Mouse (Mus musculus) forebrain, postnatal 0 days (tissue): ENCODE data around the gene Ggnbp2. TPM values are rescaled to one million over a fixed set of nuclear protein-coding genes. Genes with fewer than 3 reads are reported as not detected.
"Not testable (repeated sequence)": the region's sequence is repeated elsewhere in the genome, so short reads cannot be mapped to it uniquely, and the experiment has no call there.

ENCODE experiments used
- ATAC-seq: fragments of 200-750 bp; cut with Nextera tagmentation; 2 replicates; pipeline ENCODE4 v1.8.0; 2017; ENCODE audit warnings: mild to moderate bottlenecking, moderate library complexity
- DNase-seq: peaks from one replicate; pipeline ENCODE4 v3.0.0-alpha.2; 2015
- H3K27ac ChIP-seq: fragments of 300-500 bp; sonication (generic); 2 replicates; pipeline ENCODE4 v1.5.1; 2014; ENCODE audit warnings: low read depth, mild to moderate bottlenecking, antibody characterized with exemption, low read length, moderate library complexity, mixed read lengths
- H3K27me3 ChIP-seq: fragments of 300-500 bp; sonication (generic); 2 replicates; pipeline ENCODE4 v1.6.1; 2014; ENCODE audit warnings: mild to moderate bottlenecking, low read length, mixed read lengths; ENCODE audit not compliant: insufficient read depth
- H3K36me3 ChIP-seq: fragments of 300-500 bp; sonication (generic); 2 replicates; pipeline ENCODE4 v1.6.1; 2014; ENCODE audit warnings: mild to moderate bottlenecking, moderate library complexity; ENCODE audit not compliant: insufficient read depth
- H3K4me1 ChIP-seq: fragments of 300-500 bp; sonication (generic); 2 replicates; pipeline ENCODE4 v1.6.1; 2014; ENCODE audit warnings: antibody characterized with exemption; ENCODE audit not compliant: insufficient read depth
- H3K4me2 ChIP-seq: fragments of 300-500 bp; sonication (generic); 2 replicates; pipeline ENCODE4 v1.6.1; 2014; ENCODE audit warnings: low read depth, mild to moderate bottlenecking, moderate library complexity
- H3K4me3 ChIP-seq: fragments of 300-500 bp; sonication (generic); 2 replicates; pipeline ENCODE4 v1.5.1; 2014; ENCODE audit warnings: low read depth, low read length, mixed read lengths
- H3K9ac ChIP-seq: fragments of 300-500 bp; sonication (generic); 2 replicates; pipeline ENCODE4 v1.6.1; 2014; ENCODE audit warnings: mild to moderate bottlenecking
- H3K9me3 ChIP-seq: fragments of 300-500 bp; sonication (generic); 2 replicates; pipeline ENCODE4 v1.6.1; 2016; ENCODE audit warnings: low read length
- CTCF ChIP-seq: sonication (generic); IDR thresholded peaks from 2 replicates; pipeline ENCODE4 v1.5.1; 2016; ENCODE audit warnings: antibody characterized with exemption, control low read depth, low read depth
- WGBS: fragments of 180-500 bp; shearing (Covaris S2); extraction: QIAGEN DNeasy Blood & Tissue Kit; methylation state at CpG from one replicate; pipeline ENCODE4 v1.1.7; 2014; 5-methylcytosine and 5-hydroxymethylcytosine counted together
- polyA plus RNA-seq: library from polyadenylated mRNA; unstranded; fragments of >200 nt; fragmentation: Nextera tagmentation; extraction: Ambion mirVana; gene quantifications from 2 replicates; pipeline ENCODE4 v1.2.1, GENCODE M21; 2015
- total RNA-seq: library from RNA; depleted of rRNA; stranded (reverse); fragments of >200 nt; gene quantifications from 2 replicates; pipeline ENCODE4 v1.2.3, GENCODE M21; 2014

Ggnbp2 gene
- total and polyA plus RNA-seq, 2 experiments from 2014 or later = 68.2 to 70.8 TPM

DNA sequence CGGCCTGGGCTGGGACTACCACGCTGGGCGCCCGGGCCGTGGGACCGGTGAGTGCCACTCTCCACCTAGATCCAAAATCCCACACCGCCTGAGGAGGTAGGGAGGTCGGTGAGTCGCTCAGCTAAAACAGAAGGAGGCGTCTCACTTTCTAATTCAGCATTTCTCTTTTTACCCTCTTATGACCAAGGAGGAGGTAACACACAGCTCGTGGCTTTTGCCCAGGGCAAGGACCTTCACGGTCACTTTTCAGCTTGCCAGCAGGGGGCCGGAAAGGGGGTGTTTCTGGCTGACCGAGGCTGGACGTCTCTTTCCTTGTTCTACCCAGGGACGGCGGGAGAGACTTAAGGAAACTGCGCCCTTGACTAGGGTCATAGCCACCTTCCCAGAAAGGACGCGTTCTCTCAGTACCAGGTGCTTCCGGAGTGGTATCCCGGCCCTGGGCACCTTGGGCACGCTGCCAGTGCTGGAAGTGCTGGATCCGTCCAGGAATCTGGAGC, 9.9 kb upstream of the Ggnbp2 start:
- ATAC-seq (no peak; the same call in 1 of the 2 replicates), DNase-seq (no peak)
- Histone ChIP-seq H3K27ac (peak overlapping the region; percentile 69), H3K9me3 (no peaks in the 10 kb centered on the region), H3K4me3 (peak overlapping the region; percentile 87), H3K4me1 (peaks cover 5% of the 10 kb centered on the region; the same call in 1 of the 2 replicates), H3K36me3 (peaks cover 21% of the 10 kb centered on the region; the same call in 1 of the 2 replicates), H3K4me2 (peak overlapping the region; percentile 90), H3K27me3 (no peaks in the 10 kb centered on the region), H3K9ac (peak overlapping the region; percentile 69)
- whole genome bisulfite sequencing = under 1% methylated on average over 24 of the region's 24 CpGs
- peak; percentile 40; the same call in 1 of the 2 replicates for TF ChIP-seq CTCF

DNA sequence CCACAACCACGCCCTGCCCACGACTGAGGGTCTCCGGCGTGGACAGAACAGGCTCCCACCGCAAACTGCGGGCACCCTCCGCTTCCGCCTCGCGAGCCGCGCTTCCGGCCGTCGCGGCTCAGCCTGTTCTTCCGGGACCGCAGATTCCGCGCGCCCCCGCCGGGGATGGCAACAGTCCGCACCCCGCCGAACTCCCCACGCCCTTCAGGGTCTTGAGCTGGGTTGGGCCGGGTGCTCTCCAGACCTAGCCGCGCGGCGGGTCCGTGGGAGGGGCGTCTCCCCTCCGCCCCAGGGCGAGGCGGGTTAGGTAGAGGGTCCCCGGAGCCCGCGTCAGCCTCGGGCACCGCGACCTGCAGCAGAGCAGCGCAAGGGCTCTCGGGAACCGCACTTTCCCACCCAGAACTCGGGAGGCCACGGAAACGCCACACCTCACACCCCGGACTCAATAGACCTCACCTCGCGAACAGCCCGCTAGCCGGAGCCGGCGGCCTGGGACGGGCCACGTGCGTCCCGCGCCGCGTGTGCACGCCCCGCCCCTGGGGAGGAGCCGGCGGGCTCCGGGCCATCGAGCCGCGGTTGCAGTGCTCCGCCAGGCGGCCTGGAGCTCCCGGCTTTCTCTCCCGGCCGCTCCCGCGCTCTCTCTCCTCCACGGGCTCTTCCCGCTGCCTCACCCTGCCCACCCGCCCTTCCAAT, 9.3 kb upstream of the Ggnbp2 start, which contains the start of the genes Myo19 and Pigw:
Myo19 (plus strand) TSS at position 377 of the 693 bp plus-strand sequence.
Pigw (minus strand) TSS at position 514 of the 693 bp plus-strand sequence.
- DNase-seq (peak; percentile 88), ATAC-seq (peak; percentile 99)
- TF ChIP-seq CTCF = no peak; the same call in 1 of the 2 replicates
- no peaks in the 10 kb centered on the region for H3K9me3 ChIP-seq
- H3K4me3 ChIP-seq = peak within 1 kb of the TSS; percentile 87
- H3K36me3 ChIP-seq = peaks cover 15% of the 10 kb centered on the region; the same call in 1 of the 2 replicates
- H3K27me3 ChIP-seq = no peaks in the 10 kb centered on the region
- H3K4me2 ChIP-seq = peak within 1 kb of the TSS; percentile 90
- 1% methylated on average over 77 of the region's 81 CpGs for WGBS
- H3K9ac ChIP-seq = peak within 1 kb of the TSS; percentile 69
- H3K4me1 ChIP-seq = peaks cover 5% of the 10 kb centered on the region; the same call in 1 of the 2 replicates
- peak within 1 kb of the TSS; percentile 69 for H3K27ac ChIP-seq

DNA sequence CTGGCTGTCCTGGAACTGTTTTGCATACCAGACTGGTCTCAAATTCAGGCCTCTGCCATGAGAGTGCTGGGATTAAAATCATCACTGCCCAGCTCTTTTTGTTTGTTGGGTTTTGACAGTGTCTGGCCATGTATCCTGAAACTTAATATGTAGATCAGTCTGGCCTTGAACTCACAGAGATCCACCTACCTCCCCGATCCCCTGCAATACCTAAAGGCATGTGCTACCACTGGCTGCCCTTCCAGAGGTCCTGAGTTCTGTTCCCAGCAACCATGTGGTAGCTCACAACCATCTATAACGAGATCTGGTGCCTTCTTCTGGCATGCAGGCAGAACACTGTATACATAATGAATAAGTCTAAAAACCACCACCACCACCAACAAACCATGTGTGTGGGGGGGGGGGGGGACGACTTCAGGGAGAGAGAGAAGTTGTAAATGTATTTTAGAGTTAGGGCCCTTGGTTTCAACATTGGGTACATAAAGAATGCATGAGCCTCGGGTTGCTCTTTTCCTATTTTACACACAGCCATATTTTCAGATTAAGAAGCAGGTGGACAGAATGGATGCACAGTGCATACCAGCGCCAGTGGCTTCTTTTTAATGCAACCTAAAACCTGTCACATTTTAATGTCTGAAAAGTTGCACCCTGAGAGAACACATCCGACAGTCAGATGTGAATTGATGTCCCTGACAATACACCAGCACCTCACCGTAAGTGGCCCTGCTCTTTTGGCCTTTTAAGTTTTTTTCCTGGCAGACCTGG, 8.6 kb upstream of the Ggnbp2 start:
- Histone ChIP-seq H3K27ac (0 out of 2 replicates have a peak overlapping the region, but pooled peaks have one; percentile 69), H3K9me3 (no peaks in the 10 kb centered on the region), H3K4me3 (peak overlapping the region; percentile 87), H3K36me3 (peaks cover 15% of the 10 kb centered on the region; the same call in 1 of the 2 replicates), H3K4me1 (peaks cover 5% of the 10 kb centered on the region; the same call in 1 of the 2 replicates), H3K27me3 (no peaks in the 10 kb centered on the region), H3K9ac (peak overlapping the region; percentile 69), H3K4me2 (peak overlapping the region; percentile 90)
- DNase-seq (no peak), ATAC-seq (no peak)
- WGBS = 19% methylated on average over 7 of the region's 7 CpGs
- no peak for TF ChIP-seq CTCF

DNA sequence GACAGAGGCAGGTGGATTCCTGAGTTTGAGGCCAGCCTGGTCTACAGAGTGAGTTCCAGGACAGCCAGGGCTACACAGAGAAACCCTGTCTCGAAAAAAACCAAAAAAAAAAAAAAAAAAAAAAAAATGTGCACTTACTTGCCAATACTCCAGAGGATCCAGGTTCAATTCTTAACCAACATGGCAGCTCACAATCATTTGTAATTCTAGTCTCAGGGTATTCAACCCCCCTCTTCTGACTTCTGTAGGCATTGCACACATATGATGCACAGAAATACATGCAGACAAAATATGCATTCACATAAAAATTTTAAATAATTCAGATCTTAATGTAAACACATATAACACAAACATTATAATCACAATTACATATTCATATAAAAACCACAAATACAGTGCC, 5.4 kb upstream of the Ggnbp2 start:
- not testable (repeated sequence) for H3K27ac ChIP-seq, H3K27me3 ChIP-seq, H3K9ac ChIP-seq, H3K4me1 ChIP-seq, ATAC-seq, H3K9me3 ChIP-seq, H3K4me3 ChIP-seq, H3K4me2 ChIP-seq, H3K36me3 ChIP-seq, DNase-seq
- WGBS = no CpG with 5 or more reads among the region's 1 CpGs

DNA sequence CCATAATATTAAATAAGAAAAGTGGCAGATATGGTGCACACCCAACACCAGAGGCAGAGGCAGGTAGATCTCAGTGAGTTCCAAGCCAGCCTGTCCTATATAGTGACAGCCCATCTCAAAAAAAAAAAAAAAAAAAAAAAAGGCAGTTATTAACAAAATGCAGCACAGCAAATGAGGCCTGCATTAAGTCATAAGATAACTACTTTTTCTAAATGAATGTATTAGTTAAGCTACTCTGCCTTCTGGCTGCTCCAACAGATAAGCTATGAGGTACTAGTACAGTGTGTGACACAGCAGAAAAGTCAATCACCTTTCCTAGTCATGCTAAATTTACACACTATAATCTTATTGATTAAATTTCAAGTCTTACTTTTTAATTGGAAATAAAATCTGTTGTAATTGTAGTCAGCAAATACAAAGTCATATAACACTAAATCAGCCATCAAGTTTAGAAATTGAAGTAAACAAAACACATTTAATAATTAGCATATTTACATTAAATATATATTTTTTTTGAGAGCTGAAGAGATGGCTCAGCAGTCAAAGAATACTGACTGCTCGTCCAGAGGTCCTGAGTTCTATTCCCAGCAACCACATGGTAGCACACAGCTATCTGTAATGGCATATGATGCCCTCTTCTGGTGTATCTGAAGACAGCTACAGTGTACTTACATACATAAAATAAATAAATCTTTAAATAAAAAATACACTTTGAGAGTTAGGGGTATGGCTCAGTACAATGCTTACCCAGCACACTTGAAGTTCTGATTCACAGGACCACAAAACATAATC, 2.6 kb upstream of the Ggnbp2 start:
- Histone ChIP-seq H3K36me3 (peaks cover 5% of the 10 kb centered on the region; the same call in 1 of the 2 replicates), H3K9me3 (no peaks in the 10 kb centered on the region), H3K4me1 (no peaks in the 10 kb centered on the region; the same call in 1 of the 2 replicates), H3K27me3 (no peaks in the 10 kb centered on the region), H3K9ac (no peak overlapping the region), H3K27ac (no peak overlapping the region), H3K4me3 (no peak overlapping the region), H3K4me2 (no peak overlapping the region)
- ATAC-seq = no peak
- TF ChIP-seq CTCF = 0 out of 2 replicates have a peak, but pooled peaks have one; percentile 8
- DNase-seq = no peak
- 74% methylated on average over 1 of the region's 1 CpGs for WGBS

DNA sequence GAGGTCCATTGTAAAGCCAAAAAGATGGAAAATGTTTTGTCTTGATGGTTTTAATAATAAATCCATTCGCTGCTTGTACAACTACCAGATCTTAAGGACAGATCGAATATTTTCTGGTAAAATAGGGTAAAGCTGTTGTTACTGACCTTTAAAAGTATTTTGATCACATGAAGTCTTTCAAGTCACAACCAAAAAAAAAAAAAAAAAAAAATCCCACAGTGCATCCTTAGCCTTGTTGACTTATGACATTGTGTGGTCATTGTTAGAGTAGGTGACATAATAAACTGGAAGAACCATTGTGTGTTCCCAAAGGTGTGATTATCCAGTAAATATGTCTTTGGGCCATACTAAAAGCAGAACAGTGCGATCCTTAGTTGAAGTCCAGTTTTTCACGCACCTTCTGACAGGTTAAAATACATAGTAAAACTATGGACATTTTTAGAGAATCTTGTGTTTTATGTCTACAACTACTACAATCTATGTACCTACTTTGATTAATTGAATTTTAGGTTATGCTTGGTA, 992 bp upstream of the Ggnbp2 start:
- DNase-seq (no peak), ATAC-seq (no peak)
- Histone ChIP-seq H3K9me3 (no peaks in the 10 kb centered on the region), H3K4me3 (peak overlapping the region; percentile 90), H3K4me2 (peak overlapping the region; percentile 72), H3K27ac (peak overlapping the region; percentile 99), H3K36me3 (no peaks in the 10 kb centered on the region), H3K27me3 (no peaks in the 10 kb centered on the region), H3K9ac (peak overlapping the region; percentile 98), H3K4me1 (peaks cover 6% of the 10 kb centered on the region)
- TF ChIP-seq CTCF = no peak
- 79% methylated on average over 4 of the region's 4 CpGs for WGBS
